ENCODE assay signal across 8 mouse cellular contexts in genomic region chr13:21718381-21719080, GRCm38 (mm10). TPM values are rescaled to one million over a fixed set of nuclear protein-coding genes. Genes with fewer than 3 reads are reported as not detected.
DNase-seq lines count a peak whose midpoint lies in the region; ATAC-seq and TF ChIP-seq lines count a peak whose summit lies in the region.

No protein-coding gene starts in this region.

- no peaks in the 10 kb centered on the region for H3K9me3 ChIP-seq in embryonic facial prominence, embryonic 14.5 days (ENCODE audit: control insufficient read depth, low read length)
- no peaks in the 10 kb centered on the region for H3K9me3 ChIP-seq in limb, embryonic 12.5 days
- no peaks in the 10 kb centered on the region for H3K9me3 ChIP-seq in stomach, embryonic 15.5 days

- no peaks in the 10 kb centered on the region for H3K27me3 ChIP-seq in spleen, adult 2 months (ENCODE audit: control insufficient read depth, insufficient read depth, low read length)
- H3K27me3 ChIP-seq in embryonic facial prominence, embryonic 14.5 days (replicated peaks; ENCODE audit: control insufficient read depth, insufficient read depth, low read length), result no peaks in the 10 kb centered on the region
- H3K27me3 ChIP-seq in limb, embryonic 12.5 days, result no peaks in the 10 kb centered on the region
- H3K27me3 ChIP-seq in stomach, embryonic 15.5 days (replicated peaks), result no peaks in the 10 kb centered on the region

- no peak for TF ChIP-seq POLR2A in spleen, adult 2 months (IDR thresholded peaks at IDR 0.05; ENCODE audit: low read depth, low read length)

- peak overlapping the region; percentile 73 for H3K9ac ChIP-seq in embryonic facial prominence, embryonic 14.5 days (ENCODE audit: low read depth, low read length)
- H3K9ac ChIP-seq in limb, embryonic 12.5 days (replicated peaks), result peak overlapping the region; percentile 80
- peak overlapping the region; percentile 29 for H3K9ac ChIP-seq in stomach, embryonic 15.5 days

- no peak overlapping the region for H3K27ac ChIP-seq in spleen, adult 2 months (ENCODE audit: insufficient read depth, low read length)
- peak overlapping the region; percentile 90 for H3K27ac ChIP-seq in embryonic facial prominence, embryonic 14.5 days (replicated peaks; ENCODE audit: low read depth, low read length)
- H3K27ac ChIP-seq in limb, embryonic 12.5 days, result peak overlapping the region; percentile 95
- H3K27ac ChIP-seq in stomach, embryonic 15.5 days, result peak overlapping the region; percentile 90

- no peaks in the 10 kb centered on the region for H3K36me3 ChIP-seq in spleen, adult 2 months (ENCODE audit: control insufficient read depth, insufficient read depth, low read length)
- H3K36me3 ChIP-seq in embryonic facial prominence, embryonic 14.5 days (ENCODE audit: control insufficient read depth, insufficient read depth, low read length), result no peaks in the 10 kb centered on the region
- H3K36me3 ChIP-seq in limb, embryonic 12.5 days, result no peaks in the 10 kb centered on the region
- H3K36me3 ChIP-seq in stomach, embryonic 15.5 days, result no peaks in the 10 kb centered on the region

- ATAC-seq in embryonic facial prominence, embryonic 14.5 days (ENCODE audit: low read depth), result no peak
- ATAC-seq in limb, embryonic 12.5 days (ENCODE audit: insufficient number of reproducible peaks, insufficient read depth, low FRiP score, low TSS enrichment, low read depth), result no peak
- ATAC-seq in stomach, embryonic 15.5 days (ENCODE audit: insufficient read depth, low FRiP score, low read depth), result no peak

- peak overlapping the region; percentile 27; the same call in 1 of the 2 replicates for H3K4me3 ChIP-seq in spleen, adult 2 months (ENCODE audit: extremely low read depth, insufficient read depth, insufficient read length)
- H3K4me3 ChIP-seq in embryonic facial prominence, embryonic 14.5 days (ENCODE audit: low read depth, low read length), result peak overlapping the region; percentile 48
- H3K4me3 ChIP-seq in limb, embryonic 12.5 days (replicated peaks), result peak overlapping the region; percentile 50
- H3K4me3 ChIP-seq in stomach, embryonic 15.5 days (replicated peaks), result peak overlapping the region; percentile 41

- TF ChIP-seq CTCF in spleen, adult 2 months (IDR thresholded peaks at IDR 0.05; ENCODE audit: extremely low read depth, insufficient read depth, insufficient read length, insufficient replicate concordance), result no peak

- DNase-seq in spleen, adult 2 months (ENCODE audit: low read depth in 1 of 2, low spot score in 2 of 2), result no peak
- no peak for DNase-seq in spleen, postnatal 36 days (ENCODE audit: low spot score in 2 of 2)
- DNase-seq in embryonic facial prominence, embryonic 14.5 days (ENCODE audit: low spot score), result no peak
- DNase-seq in urinary bladder, postnatal 36 days (ENCODE audit: low spot score in 2 of 2), result no peak
- no peak for DNase-seq in thymus, postnatal 4 days
- DNase-seq in spleen, adult 12 weeks (ENCODE audit: low spot score), result no peak

- peaks cover 9% of the 10 kb centered on the region for H3K4me1 ChIP-seq in spleen, adult 2 months (ENCODE audit: control insufficient read depth, insufficient read depth, insufficient read length)
- H3K4me1 ChIP-seq in embryonic facial prominence, embryonic 14.5 days (ENCODE audit: control insufficient read depth, insufficient read depth, low read length), result peaks cover 28% of the 10 kb centered on the region
- H3K4me1 ChIP-seq in limb, embryonic 12.5 days (replicated peaks), result peaks cover 30% of the 10 kb centered on the region
- peaks cover 24% of the 10 kb centered on the region for H3K4me1 ChIP-seq in stomach, embryonic 15.5 days

- H3K4me2 ChIP-seq in embryonic facial prominence, embryonic 14.5 days (ENCODE audit: low read depth, low read length), result peak overlapping the region; percentile 66
- H3K4me2 ChIP-seq in limb, embryonic 12.5 days, result peak overlapping the region; percentile 70
- peak overlapping the region; percentile 57 for H3K4me2 ChIP-seq in stomach, embryonic 15.5 days

- 69% methylated on average over 4 of the region's 4 CpGs for WGBS in spleen, adult 2 months
- WGBS in embryonic facial prominence, embryonic 14.5 days, result 42% methylated on average over 4 of the region's 4 CpGs
- 57% methylated on average over 4 of the region's 4 CpGs for WGBS in limb, embryonic 12.5 days
- 46% methylated on average over 4 of the region's 4 CpGs for WGBS in stomach, embryonic 15.5 days

RNA-seq across cellular contexts. Expression of gene Hist1h3h, which starts 1.1 kb away (rescaled TPM):
- 81.3 and 147 TPM in 2 replicates for polyA plus RNA-seq in spleen, adult 2 months (2012; rRNA removed)
- 9.5 and 9.6 TPM in 2 replicates for polyA plus RNA-seq in embryonic facial prominence, embryonic 14.5 days (2014; fragmentation: Nextera tagmentation; extraction: Ambion mirVana)
- 16.0 and 36.8 TPM in 2 replicates for polyA plus RNA-seq in limb, embryonic 12.5 days (2016; fragmentation: Nextera tagmentation; extraction: Ambion mirVana)
- polyA plus RNA-seq in stomach, embryonic 15.5 days (2015; fragmentation: Nextera tagmentation; extraction: Ambion mirVana), result 4.7 and 6.3 TPM in 2 replicates

RNA-seq across cellular contexts. Expression of gene Hist1h2ai, which starts 2.3 kb away (rescaled TPM):
- polyA plus RNA-seq in spleen, adult 2 months (2012; rRNA removed), result 40.4 and 81.0 TPM in 2 replicates
- 10.8 and 14.8 TPM in 2 replicates for polyA plus RNA-seq in embryonic facial prominence, embryonic 14.5 days (2014; fragmentation: Nextera tagmentation; extraction: Ambion mirVana)
- polyA plus RNA-seq in limb, embryonic 12.5 days (2016; fragmentation: Nextera tagmentation; extraction: Ambion mirVana), result 55.1 and 62.4 TPM in 2 replicates
- polyA plus RNA-seq in stomach, embryonic 15.5 days (2015; fragmentation: Nextera tagmentation; extraction: Ambion mirVana), result 25.1 TPM in 2 replicates

RNA-seq across cellular contexts. Expression of gene Hist1h2bl, which starts 2.6 kb away (rescaled TPM):
- polyA plus RNA-seq in spleen, adult 2 months (2012; rRNA removed), result 18.0 and 18.4 TPM in 2 replicates
- 1.4 and 1.8 TPM in 2 replicates for polyA plus RNA-seq in embryonic facial prominence, embryonic 14.5 days (2014; fragmentation: Nextera tagmentation; extraction: Ambion mirVana)
- polyA plus RNA-seq in limb, embryonic 12.5 days (2016; fragmentation: Nextera tagmentation; extraction: Ambion mirVana), result 4.6 and 6.2 TPM in 2 replicates
- polyA plus RNA-seq in stomach, embryonic 15.5 days (2015; fragmentation: Nextera tagmentation; extraction: Ambion mirVana), result 1.4 and 4.4 TPM in 2 replicates

RNA-seq across cellular contexts. Expression of gene Hist1h2bm, which starts 3.3 kb away (rescaled TPM):
- 6.5 and 12.9 TPM in 2 replicates for polyA plus RNA-seq in spleen, adult 2 months (2012; rRNA removed)
- 2.2 and 2.9 TPM in 2 replicates for polyA plus RNA-seq in embryonic facial prominence, embryonic 14.5 days (2014; fragmentation: Nextera tagmentation; extraction: Ambion mirVana)
- polyA plus RNA-seq in limb, embryonic 12.5 days (2016; fragmentation: Nextera tagmentation; extraction: Ambion mirVana), result 8.4 and 8.9 TPM in 2 replicates
- polyA plus RNA-seq in stomach, embryonic 15.5 days (2015; fragmentation: Nextera tagmentation; extraction: Ambion mirVana), result 2.5 and 3.3 TPM in 2 replicates

RNA-seq across cellular contexts. Expression of gene Hist1h4j, which starts 16.3 kb away (rescaled TPM):
- polyA plus RNA-seq in spleen, adult 2 months (2012; rRNA removed), result 9.1 and 9.5 TPM in 2 replicates
- polyA plus RNA-seq in embryonic facial prominence, embryonic 14.5 days (2014; fragmentation: Nextera tagmentation; extraction: Ambion mirVana), result 1.2 TPM in 2 replicates
- 0.88 and 0.99 TPM in 2 replicates for polyA plus RNA-seq in limb, embryonic 12.5 days (2016; fragmentation: Nextera tagmentation; extraction: Ambion mirVana)
- polyA plus RNA-seq in stomach, embryonic 15.5 days (2015; fragmentation: Nextera tagmentation; extraction: Ambion mirVana), result 2.9 and 3.6 TPM in 2 replicates

Comparison
In these comparisons a context has a peak if more than half of its experiments do, and no peak if none do; other contexts are left out.
1. H3K9ac ChIP-seq: peak in every context shown above with its lines; median percentile 80 in limb, embryonic 12.5 days; 73 in embryonic facial prominence, embryonic 14.5 days; 29 in stomach, embryonic 15.5 days.